Mouse (Mus musculus) small intestine, adult 2 months (tissue): ENCODE data around the gene Ntrk1.

ENCODE experiments used
- CTCF ChIP-seq: fragments of 200-500 bp; IDR thresholded peaks from 2 replicates; pipeline ENCODE4 v1.5.1; 2012; ENCODE audit warnings: low read depth, mild to moderate bottlenecking, control low read depth, inconsistent platforms, low read length, moderate library complexity, mixed read lengths; ENCODE audit not compliant: insufficient replicate concordance, insufficient read length; ENCODE audit errors: extremely low read depth
- POLR2A ChIP-seq: fragments of 200-500 bp; IDR thresholded peaks from 2 replicates; pipeline ENCODE4 v1.6.1; 2012; ENCODE audit warnings: low read depth, mild to moderate bottlenecking, control low read depth, inconsistent platforms, low read length, moderate library complexity

DNA sequence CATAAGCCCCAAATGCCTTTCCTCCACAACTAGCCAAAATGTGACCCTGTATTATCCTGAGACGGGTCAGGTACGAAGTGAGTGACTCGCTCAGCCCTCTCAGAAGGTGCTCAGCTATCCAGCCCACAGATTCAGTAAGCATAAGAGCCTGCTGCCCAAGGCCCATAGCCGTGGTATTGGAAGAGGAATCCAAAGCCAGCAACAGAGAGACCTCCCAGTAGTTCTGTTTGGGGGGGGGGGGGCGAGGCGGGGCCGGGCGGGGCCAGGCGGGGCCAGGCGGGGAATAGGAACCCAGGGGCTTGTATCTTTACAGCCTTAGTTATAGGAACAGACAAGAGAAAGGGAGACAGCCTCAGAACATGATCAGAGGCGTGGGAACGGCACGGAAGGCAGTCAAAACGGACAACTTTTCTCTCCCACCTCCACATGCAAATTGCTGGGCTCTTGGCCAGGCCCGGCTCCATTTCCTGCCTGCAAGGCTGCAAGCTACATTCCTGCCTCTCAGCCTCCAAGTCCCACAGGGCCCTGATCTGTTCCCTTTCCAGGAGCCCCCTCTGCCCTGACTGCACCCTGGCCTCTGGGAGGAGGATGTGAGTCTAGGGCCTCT is 31.2 kb downstream of the Ntrk1 start:
- no peak for TF ChIP-seq CTCF
- TF ChIP-seq POLR2A, result no peak
